Mouse (Mus musculus): Measurements from ENCODE around the gene B4galt3. TPM values are rescaled to one million over a fixed set of nuclear protein-coding genes. Genes with fewer than 3 reads are reported as not detected.
"Not testable (repeated sequence)": the region's sequence is repeated elsewhere in the genome, so short reads cannot be mapped to it uniquely, and the experiment has no call there.

Gene B4galt3
- polyA plus RNA-seq, 1 experiment from 2014 or later = 92.6 TPM

DNA sequence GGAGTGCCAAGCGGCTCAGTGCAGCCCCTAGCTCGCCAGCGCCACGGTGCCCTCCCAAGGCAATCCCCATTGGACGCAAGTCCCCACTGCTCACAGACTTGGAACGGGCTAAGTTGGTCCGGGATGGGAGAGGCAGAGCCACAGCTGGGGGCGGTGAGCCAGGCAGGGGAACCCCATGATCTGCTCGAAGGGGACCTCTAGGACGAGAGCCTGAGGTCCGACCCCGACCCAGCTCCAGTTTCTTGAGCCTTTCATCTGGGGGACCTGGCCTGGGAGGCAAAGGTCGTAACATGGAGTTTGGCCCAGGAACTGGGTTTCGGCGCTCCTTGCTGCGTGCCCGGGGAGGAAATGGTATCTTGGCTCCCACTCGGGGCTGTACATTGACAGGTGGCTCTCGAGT, 16.4 kb downstream of the B4galt3 start:
- Histone ChIP-seq H3K27ac (ENCODE audit: low read length) (no peak overlapping the region), H3K9me3 (ENCODE audit: control insufficient read depth, low read length) (no peaks in the 10 kb centered on the region), H3K4me1 (replicated peaks; ENCODE audit: control insufficient read depth, insufficient read depth, low read length) (peaks cover 7% of the 10 kb centered on the region), H3K9ac (ENCODE audit: low read length) (no peak overlapping the region), H3K4me2 (ENCODE audit: low read depth, low read length) (peak overlapping the region; percentile 78; the same call in 1 of the 2 replicates), H3K4me3 (ENCODE audit: low read length) (no peak overlapping the region), H3K36me3 (ENCODE audit: control insufficient read depth, insufficient read depth, low read length) (peaks cover 18% of the 10 kb centered on the region), H3K27me3 (ENCODE audit: control insufficient read depth, insufficient read depth, low read depth, low read length) (no peaks in the 10 kb centered on the region)
- no peak for ATAC-seq (ENCODE audit: low read depth)
- WGBS = 90% methylated on average over 19 of the region's 19 CpGs

DNA sequence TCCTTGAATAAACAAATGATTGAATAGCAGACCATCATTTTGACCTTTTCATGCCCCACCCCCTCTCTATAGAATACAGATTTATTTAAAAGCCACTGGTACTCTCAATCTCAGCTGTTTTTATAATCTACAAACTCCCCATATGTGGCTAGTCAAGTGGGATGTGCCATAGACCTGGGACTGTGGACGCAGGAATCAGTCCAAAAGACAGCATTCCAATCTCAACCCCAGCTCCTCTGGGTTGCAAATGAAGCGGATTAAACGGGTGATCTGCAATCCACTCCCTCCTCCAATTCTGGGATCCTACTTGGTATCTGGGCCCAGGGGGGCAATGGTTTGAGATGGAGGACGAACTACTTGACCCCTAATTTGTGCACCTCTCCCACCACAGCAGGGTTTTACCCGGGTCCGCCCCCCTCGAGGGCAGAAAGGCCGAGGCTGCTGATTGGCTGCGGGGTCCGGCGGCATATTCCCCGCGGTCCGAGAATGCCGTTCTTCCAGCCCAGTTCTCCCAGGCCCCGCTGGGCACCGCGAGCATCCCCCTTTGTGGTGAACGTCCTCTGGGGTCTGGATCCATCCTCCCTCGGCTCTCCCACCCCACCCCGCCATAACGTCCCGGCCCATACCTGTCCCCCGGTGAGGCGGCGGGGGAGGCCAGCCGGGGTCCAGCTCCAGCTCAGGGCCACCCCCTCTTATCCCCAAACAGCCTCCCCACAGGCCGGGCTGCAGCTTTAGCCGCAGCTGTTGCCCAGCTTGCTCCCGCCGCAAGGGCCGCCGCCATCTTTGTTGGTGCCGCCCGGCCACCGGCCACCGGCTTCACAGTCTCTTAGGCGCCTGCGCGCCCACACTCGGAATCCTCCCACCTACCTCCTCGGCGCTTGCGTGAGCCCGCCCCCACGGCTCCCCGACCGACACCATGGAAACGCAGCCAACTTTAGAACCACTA, 17.3 kb downstream of the B4galt3 start, which contains the start of gene Usp21:
Gene Usp21, minus strand, starts transcription at position 856 of the 946 bp plus-strand sequence.
- Histone ChIP-seq H3K36me3 (ENCODE audit: control insufficient read depth, insufficient read depth, low read length) (peaks cover 18% of the 10 kb centered on the region), H3K9ac (ENCODE audit: low read length) (peak within 1 kb of the TSS; percentile 90), H3K4me2 (ENCODE audit: low read depth, low read length) (peak within 1 kb of the TSS; percentile 78), H3K27ac (ENCODE audit: low read length) (peak within 1 kb of the TSS; percentile 79), H3K9me3 (ENCODE audit: control insufficient read depth, low read length) (no peaks in the 10 kb centered on the region), H3K4me3 (ENCODE audit: low read length) (peak within 1 kb of the TSS; percentile 71), H3K4me1 (replicated peaks; ENCODE audit: control insufficient read depth, insufficient read depth, low read length) (peaks cover 7% of the 10 kb centered on the region), H3K27me3 (ENCODE audit: control insufficient read depth, insufficient read depth, low read depth, low read length) (no peaks in the 10 kb centered on the region)
- under 1% methylated on average over 49 of the region's 49 CpGs for WGBS
- ATAC-seq (ENCODE audit: low read depth) = peak; percentile 97

DNA sequence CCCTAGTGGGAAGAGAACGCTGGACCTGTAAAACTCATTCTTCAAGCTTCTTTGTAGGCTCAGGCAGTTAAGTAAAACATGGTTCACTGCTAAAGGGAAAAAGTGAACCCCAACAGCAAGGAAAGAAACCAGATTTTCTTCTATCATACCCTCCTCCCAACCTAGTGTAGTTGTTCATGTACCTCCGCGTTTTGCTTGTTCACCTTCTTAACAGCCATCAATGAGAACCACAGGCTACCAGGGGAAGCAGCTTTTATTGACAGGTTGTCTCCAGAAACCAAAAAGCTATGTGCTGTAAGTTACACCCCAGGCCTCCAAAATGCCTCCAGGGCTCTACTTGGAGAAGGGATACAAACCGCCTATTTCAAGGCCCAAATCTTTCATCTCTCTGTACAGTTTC, 18.2 kb downstream of the B4galt3 start:
- ATAC-seq (ENCODE audit: low read depth) = no peak
- 64% methylated on average over 4 of the region's 4 CpGs for WGBS
- Histone ChIP-seq H3K9me3 (ENCODE audit: control insufficient read depth, low read length) (no peaks in the 10 kb centered on the region), H3K27ac (ENCODE audit: low read length) (peak overlapping the region; percentile 19), H3K4me3 (ENCODE audit: low read length) (peak overlapping the region; percentile 71), H3K4me2 (ENCODE audit: low read depth, low read length) (peak overlapping the region; percentile 43), H3K4me1 (replicated peaks; ENCODE audit: control insufficient read depth, insufficient read depth, low read length) (peaks cover 10% of the 10 kb centered on the region), H3K27me3 (ENCODE audit: control insufficient read depth, insufficient read depth, low read depth, low read length) (no peaks in the 10 kb centered on the region), H3K36me3 (ENCODE audit: control insufficient read depth, insufficient read depth, low read length) (peaks cover 15% of the 10 kb centered on the region), H3K9ac (ENCODE audit: low read length) (0 out of 2 replicates have a peak overlapping the region, but pooled peaks have one; percentile 90)

DNA sequence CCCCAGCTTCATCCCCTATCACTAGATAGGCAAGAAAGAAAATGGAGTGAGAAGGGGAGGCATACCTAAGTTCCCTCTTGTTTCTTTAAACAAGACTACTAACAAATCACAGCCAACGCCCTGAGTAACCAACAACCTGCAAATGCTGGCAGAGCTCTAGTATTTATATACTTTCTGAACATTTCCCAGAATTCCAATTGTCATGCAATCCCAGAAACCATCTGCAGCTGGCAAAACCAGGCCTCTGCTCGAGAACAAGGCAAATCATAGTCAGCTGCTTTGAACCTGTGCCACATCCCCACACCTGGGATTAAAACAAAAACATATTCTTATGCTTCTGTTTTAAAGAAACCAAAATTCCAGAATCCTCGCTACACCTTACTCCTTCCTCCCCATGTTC, 23.2 kb downstream of the B4galt3 start:
- no peak for ATAC-seq (ENCODE audit: low read depth)
- Histone ChIP-seq H3K9me3 (ENCODE audit: control insufficient read depth, low read length) (no peaks in the 10 kb centered on the region), H3K27me3 (ENCODE audit: control insufficient read depth, insufficient read depth, low read depth, low read length) (peaks cover 8% of the 10 kb centered on the region), H3K4me2 (ENCODE audit: low read depth, low read length) (peak overlapping the region; percentile 79), H3K4me1 (replicated peaks; ENCODE audit: control insufficient read depth, insufficient read depth, low read length) (peaks cover 7% of the 10 kb centered on the region; the same call in 1 of the 2 replicates), H3K4me3 (ENCODE audit: low read length) (peak overlapping the region; percentile 77), H3K27ac (ENCODE audit: low read length) (no peak overlapping the region), H3K9ac (ENCODE audit: low read length) (no peak overlapping the region), H3K36me3 (ENCODE audit: control insufficient read depth, insufficient read depth, low read length) (peaks cover 11% of the 10 kb centered on the region)
- WGBS = 77% methylated on average over 3 of the region's 3 CpGs

DNA sequence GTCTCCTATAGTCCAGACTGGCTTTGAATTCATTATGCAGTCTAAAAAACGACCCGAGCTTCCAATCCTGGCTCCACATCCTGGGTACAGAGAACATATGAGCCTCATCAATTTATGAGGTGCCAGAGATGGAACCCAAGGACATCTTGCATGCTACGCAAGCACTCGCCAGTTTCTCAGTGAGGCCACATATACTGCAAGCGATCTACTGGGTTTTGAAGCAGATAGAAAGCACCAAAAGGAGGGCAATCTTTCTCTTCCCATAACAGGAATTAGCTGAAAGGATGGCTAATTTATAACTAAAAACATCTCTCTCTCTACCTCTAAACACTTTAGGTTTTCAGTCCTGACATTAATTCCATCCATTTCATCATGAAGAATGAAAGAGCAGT, 23.8 kb downstream of the B4galt3 start:
- Histone ChIP-seq H3K9ac (ENCODE audit: low read length) (peak overlapping the region; percentile 91), H3K9me3 (ENCODE audit: control insufficient read depth, low read length) (no peaks in the 10 kb centered on the region), H3K27me3 (ENCODE audit: control insufficient read depth, insufficient read depth, low read depth, low read length) (peaks cover 8% of the 10 kb centered on the region), H3K4me1 (replicated peaks; ENCODE audit: control insufficient read depth, insufficient read depth, low read length) (peaks cover 7% of the 10 kb centered on the region; the same call in 1 of the 2 replicates), H3K36me3 (ENCODE audit: control insufficient read depth, insufficient read depth, low read length) (peaks cover 8% of the 10 kb centered on the region), H3K27ac (ENCODE audit: low read length) (peak overlapping the region; percentile 97), H3K4me2 (ENCODE audit: low read depth, low read length) (peak overlapping the region; percentile 79), H3K4me3 (ENCODE audit: low read length) (peak overlapping the region; percentile 77)
- WGBS = 25% methylated on average over 5 of the region's 5 CpGs
- ATAC-seq (ENCODE audit: low read depth) = no peak

DNA sequence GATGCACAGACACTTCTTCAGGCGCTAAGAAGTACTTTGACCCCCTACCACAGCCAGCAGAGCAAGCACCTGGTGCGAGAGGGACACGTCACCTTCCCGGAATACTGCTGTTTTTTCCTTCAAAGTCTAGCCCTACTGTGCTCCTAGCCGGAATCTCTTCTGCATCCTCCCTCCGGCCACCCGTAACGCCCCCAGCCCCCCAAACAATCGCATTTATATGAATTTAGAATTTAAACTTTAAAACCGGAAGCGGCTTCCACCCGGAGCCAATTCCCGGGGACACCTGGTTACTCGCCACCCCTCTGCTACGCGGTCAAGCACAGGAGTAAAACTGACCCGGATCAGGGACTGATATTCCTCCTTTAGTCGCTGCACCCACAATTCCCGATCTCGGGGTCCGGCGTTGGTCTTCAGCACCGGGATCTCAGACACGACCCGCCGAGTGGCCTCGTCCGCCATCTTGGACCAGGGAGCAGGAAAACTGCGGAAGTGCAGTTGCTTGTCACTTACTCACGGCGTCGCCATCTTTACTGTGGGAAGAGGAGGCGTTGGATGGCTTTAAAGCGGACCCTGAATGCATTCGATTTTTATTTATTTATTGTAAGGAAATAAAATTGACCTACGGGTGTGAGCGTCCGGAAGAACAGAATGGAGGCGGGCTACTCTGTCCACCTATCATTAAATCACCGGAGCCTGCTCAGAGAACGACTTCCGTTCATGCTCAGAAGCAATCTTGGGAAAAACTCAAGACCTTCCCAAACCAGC, 24.4 kb downstream of the B4galt3 start, which contains the start of gene Ufc1:
Gene Ufc1, minus strand, starts transcription at position 727 of the 765 bp plus-strand sequence.
- Histone ChIP-seq H3K4me1 (replicated peaks; ENCODE audit: control insufficient read depth, insufficient read depth, low read length) (peaks cover 7% of the 10 kb centered on the region; the same call in 1 of the 2 replicates), H3K4me2 (ENCODE audit: low read depth, low read length) (peak within 1 kb of the TSS; percentile 79), H3K27me3 (ENCODE audit: control insufficient read depth, insufficient read depth, low read depth, low read length) (peaks cover 8% of the 10 kb centered on the region), H3K4me3 (ENCODE audit: low read length) (peak within 1 kb of the TSS; percentile 77), H3K36me3 (ENCODE audit: control insufficient read depth, insufficient read depth, low read length) (peaks cover 4% of the 10 kb centered on the region), H3K9ac (ENCODE audit: low read length) (peak within 1 kb of the TSS; percentile 91), H3K27ac (ENCODE audit: low read length) (peak within 1 kb of the TSS; percentile 97), H3K9me3 (ENCODE audit: control insufficient read depth, low read length) (no peaks in the 10 kb centered on the region)
- under 1% methylated on average over 42 of the region's 42 CpGs for WGBS
- peak; percentile 86 for ATAC-seq (ENCODE audit: low read depth)

DNA sequence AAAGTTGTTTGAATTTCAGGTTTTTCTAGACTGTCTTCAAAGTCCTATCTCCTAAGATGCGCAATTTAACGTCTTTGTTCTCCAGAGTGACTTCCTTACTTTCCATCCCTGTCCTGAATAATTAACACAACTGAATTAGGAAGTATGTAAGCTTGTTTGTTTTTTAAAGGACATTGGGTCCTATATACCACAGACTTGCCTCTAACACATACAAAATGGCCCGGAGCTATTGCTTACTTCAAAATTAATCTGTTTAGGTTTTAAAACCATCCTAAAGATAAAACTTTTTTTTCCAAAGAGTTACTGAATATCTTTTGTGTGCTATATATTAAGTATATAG, 24.9 kb downstream of the B4galt3 start:
- 7% methylated on average over 3 of the region's 3 CpGs for WGBS
- Histone ChIP-seq H3K9ac (ENCODE audit: low read length) (peak overlapping the region; percentile 91), H3K4me3 (ENCODE audit: low read length) (peak overlapping the region; percentile 77), H3K4me1 (replicated peaks; ENCODE audit: control insufficient read depth, insufficient read depth, low read length) (peaks cover 7% of the 10 kb centered on the region; the same call in 1 of the 2 replicates), H3K27ac (ENCODE audit: low read length) (peak overlapping the region; percentile 97), H3K27me3 (ENCODE audit: control insufficient read depth, insufficient read depth, low read depth, low read length) (peaks cover 8% of the 10 kb centered on the region), H3K9me3 (ENCODE audit: control insufficient read depth, low read length) (no peaks in the 10 kb centered on the region), H3K36me3 (ENCODE audit: control insufficient read depth, insufficient read depth, low read length) (no peaks in the 10 kb centered on the region; the same call in 1 of the 2 replicates), H3K4me2 (ENCODE audit: low read depth, low read length) (peak overlapping the region; percentile 58)
- peak; percentile 6; the same call in 1 of the 2 replicates for ATAC-seq (ENCODE audit: low read depth)

DNA sequence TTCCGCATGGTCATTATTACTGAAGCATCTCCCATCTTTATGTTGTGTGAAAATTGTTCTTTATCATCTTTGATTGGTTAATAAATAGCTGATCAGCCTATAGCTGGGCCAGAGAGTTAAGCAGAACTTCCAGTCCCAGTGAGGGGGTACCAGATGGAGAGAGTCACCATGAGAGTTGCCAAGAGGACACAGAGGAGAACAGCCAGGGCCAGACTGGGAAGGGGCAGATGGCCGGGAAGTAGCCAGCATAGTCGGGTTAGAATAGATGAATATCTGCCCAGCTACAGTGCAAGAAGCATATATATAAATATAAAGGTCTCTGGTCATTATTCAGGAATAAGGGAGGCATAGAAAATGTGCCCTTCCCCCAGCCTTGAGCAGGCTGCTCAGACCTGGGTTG, 28.1 kb downstream of the B4galt3 start:
- WGBS = 57% methylated on average over 3 of the region's 3 CpGs

DNA sequence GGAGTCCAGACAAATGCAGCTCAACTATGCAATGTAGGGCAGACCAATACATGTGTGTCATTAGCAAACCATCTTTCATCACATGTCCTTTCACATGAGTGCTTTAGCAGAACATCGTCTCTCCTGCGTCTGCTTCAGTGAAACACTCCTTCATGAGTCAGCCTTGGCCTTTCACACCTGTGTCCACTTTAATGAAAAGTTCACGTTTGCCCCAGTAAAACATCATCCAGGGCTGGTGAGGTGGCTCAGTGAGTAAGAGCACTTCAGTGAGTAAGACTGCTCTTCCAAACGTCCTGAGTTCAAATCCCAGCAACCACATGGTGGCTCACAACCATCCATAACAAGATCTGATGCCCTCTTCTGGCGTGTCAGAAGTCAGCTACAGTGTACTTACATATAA, 36.0 kb downstream of the B4galt3 start:
- not testable (repeated sequence) for H3K9ac ChIP-seq (ENCODE audit: low read length); H3K27ac ChIP-seq (ENCODE audit: low read length); H3K9me3 ChIP-seq (ENCODE audit: control insufficient read depth, low read length); H3K4me2 ChIP-seq (ENCODE audit: low read depth, low read length); ATAC-seq (ENCODE audit: low read depth); H3K4me1 ChIP-seq (replicated peaks; ENCODE audit: control insufficient read depth, insufficient read depth, low read length); H3K36me3 ChIP-seq (ENCODE audit: control insufficient read depth, insufficient read depth, low read length); H3K4me3 ChIP-seq (ENCODE audit: low read length); H3K27me3 ChIP-seq (ENCODE audit: control insufficient read depth, insufficient read depth, low read depth, low read length)
- WGBS = 58% methylated on average over 5 of the region's 5 CpGs

More for the DNA sequence above, 28.1 kb downstream of the B4galt3 start:
- Histone ChIP-seq H3K9me3 (ENCODE audit: control insufficient read depth, low read length) (no peaks in the 10 kb centered on the region), H3K4me3 (ENCODE audit: low read length) (no peak overlapping the region), H3K36me3 (ENCODE audit: control insufficient read depth, insufficient read depth, low read length) (no peaks in the 10 kb centered on the region), H3K4me2 (ENCODE audit: low read depth, low read length) (no peak overlapping the region), H3K27me3 (ENCODE audit: control insufficient read depth, insufficient read depth, low read depth, low read length) (peaks cover 8% of the 10 kb centered on the region), H3K9ac (ENCODE audit: low read length) (no peak overlapping the region), H3K27ac (ENCODE audit: low read length) (no peak overlapping the region), H3K4me1 (replicated peaks; ENCODE audit: control insufficient read depth, insufficient read depth, low read length) (peaks cover 5% of the 10 kb centered on the region; the same call in 1 of the 2 replicates)
- ATAC-seq (ENCODE audit: low read depth) = no peak
